Mouse (Mus musculus) midbrain, embryonic 15.5 days (tissue): Measurements from ENCODE around the gene Fgf4. TPM values are rescaled to one million over a fixed set of nuclear protein-coding genes. Genes with fewer than 3 reads are reported as not detected.

Experiments
- ATAC-seq: fragments of 200-750 bp; cut with Nextera tagmentation; replicated peaks from 2 replicates; pipeline ENCODE4 v1.8.0; 2017; ENCODE audit warnings: moderate TSS enrichment
- H3K27ac ChIP-seq: fragments of 300-500 bp; sonication (generic); 2 replicates; pipeline ENCODE4 v1.5.1; 2015; ENCODE audit warnings: mild to moderate bottlenecking, inconsistent platforms
- H3K27me3 ChIP-seq: fragments of 300-500 bp; sonication (generic); replicated peaks from 2 replicates; pipeline ENCODE4 v1.6.1; 2015; ENCODE audit warnings: inconsistent platforms
- H3K36me3 ChIP-seq: fragments of 300-500 bp; sonication (generic); replicated peaks from 2 replicates; pipeline ENCODE4 v1.6.1; 2015; ENCODE audit warnings: inconsistent platforms
- H3K4me1 ChIP-seq: fragments of 300-500 bp; sonication (generic); 2 replicates; pipeline ENCODE4 v1.6.1; 2015; ENCODE audit warnings: inconsistent platforms
- H3K4me2 ChIP-seq: fragments of 300-500 bp; sonication (generic); 2 replicates; pipeline ENCODE4 v1.6.1; 2015; ENCODE audit warnings: inconsistent platforms, mild to moderate bottlenecking, moderate library complexity
- H3K4me3 ChIP-seq: fragments of 300-500 bp; sonication (generic); 2 replicates; pipeline ENCODE4 v1.5.1; 2015; ENCODE audit warnings: mild to moderate bottlenecking, inconsistent platforms
- H3K9ac ChIP-seq: fragments of 300-500 bp; sonication (generic); 2 replicates; pipeline ENCODE4 v1.6.1; 2015; ENCODE audit warnings: mild to moderate bottlenecking, inconsistent platforms
- H3K9me3 ChIP-seq: fragments of 300-500 bp; sonication (generic); 2 replicates; pipeline ENCODE4 v1.6.1; 2016; ENCODE audit warnings: inconsistent platforms
- WGBS: fragments of 180-500 bp; shearing (Covaris S2); methylation state at CpG from one replicate; pipeline ENCODE4 v1.1.7; 2015; ENCODE audit warnings: mixed read lengths; 5-methylcytosine and 5-hydroxymethylcytosine counted together
- polyA plus RNA-seq: library from polyadenylated mRNA; unstranded; fragments of >200 nt; fragmentation: Nextera tagmentation; extraction: Ambion mirVana; gene quantifications from 2 replicates; pipeline ENCODE4 v1.2.1, GENCODE M21; 2015

The Fgf4 gene
- polyA plus RNA-seq, 1 experiment from 2014 or later: not detected

DNA sequence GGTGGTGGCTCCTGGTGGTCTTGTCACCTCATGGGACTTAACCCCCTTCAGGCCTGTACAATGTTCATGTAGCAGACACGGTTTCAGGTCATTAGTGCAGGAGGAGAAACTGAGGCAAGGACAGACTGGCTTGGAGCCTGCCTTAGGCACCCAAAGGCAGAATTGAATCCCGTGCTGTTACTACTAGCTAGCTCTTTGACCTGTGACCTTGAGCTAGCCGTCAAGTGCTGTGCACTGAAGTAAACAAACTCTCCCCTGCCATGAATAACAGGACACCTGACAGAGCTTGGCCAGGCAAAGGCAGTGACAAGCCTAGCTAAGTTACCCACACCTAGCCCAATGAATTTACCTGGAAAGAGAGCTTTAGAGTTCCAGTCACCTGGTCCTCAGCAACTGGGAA, 7.8 kb downstream of the Fgf4 start:
- Histone ChIP-seq H3K9ac (no peak overlapping the region), H3K36me3 (no peaks in the 10 kb centered on the region), H3K4me2 (no peak overlapping the region), H3K4me1 (no peaks in the 10 kb centered on the region), H3K27me3 (peaks cover 10% of the 10 kb centered on the region), H3K27ac (no peak overlapping the region), H3K9me3 (no peaks in the 10 kb centered on the region), H3K4me3 (no peak overlapping the region)
- no peak for ATAC-seq
- 55% methylated on average over 3 of the region's 3 CpGs for WGBS

- 86% methylated on average over 7 of the region's 7 CpGs for WGBS
- H3K9me3 ChIP-seq: no peaks in the 10 kb centered on the region
- no peak overlapping the region for H3K27ac ChIP-seq
- H3K9ac ChIP-seq: no peak overlapping the region
- no peaks in the 10 kb centered on the region for H3K36me3 ChIP-seq
- peaks cover 13% of the 10 kb centered on the region; the same call in 1 of the 2 replicates for H3K4me1 ChIP-seq
- ATAC-seq: no peak
- no peak overlapping the region for H3K4me2 ChIP-seq
- peaks cover 32% of the 10 kb centered on the region for H3K27me3 ChIP-seq
- H3K4me3 ChIP-seq: no peak overlapping the region
Observed at GRCm38 (mm10) chr7:144857158-144857557, 10.0 kb downstream of the Fgf4 start.

DNA sequence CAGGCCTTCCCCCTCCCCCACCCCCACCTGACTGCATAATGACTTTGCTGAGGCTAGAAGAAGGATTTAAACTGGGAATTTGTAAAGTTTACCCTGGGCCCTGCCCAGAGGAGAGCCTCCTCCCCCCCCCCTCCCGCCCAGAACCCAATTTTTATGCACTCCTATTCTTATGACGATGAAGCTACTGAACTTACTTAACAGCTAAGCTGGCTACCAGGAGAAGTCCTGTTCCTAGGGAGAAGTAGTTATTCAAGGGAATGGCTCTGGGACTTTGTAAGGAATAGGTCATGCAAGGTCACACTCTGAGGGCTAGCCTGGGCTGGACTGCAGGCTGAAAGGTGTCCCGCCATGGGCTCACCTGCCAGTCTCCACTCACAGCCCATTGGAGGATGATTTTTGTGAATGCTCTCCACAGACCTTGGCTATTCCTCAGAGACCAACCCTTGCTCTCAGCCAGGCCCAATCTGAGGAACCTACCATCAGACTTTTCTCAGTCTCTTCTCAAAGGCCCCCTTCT, 10.7 kb downstream of the Fgf4 start:
- WGBS: 57% methylated on average over 3 of the region's 3 CpGs
- Histone ChIP-seq H3K27me3 (peaks cover 38% of the 10 kb centered on the region), H3K4me3 (no peak overlapping the region), H3K9ac (no peak overlapping the region), H3K27ac (no peak overlapping the region), H3K4me2 (no peak overlapping the region), H3K4me1 (peaks cover 14% of the 10 kb centered on the region; the same call in 1 of the 2 replicates), H3K36me3 (no peaks in the 10 kb centered on the region), H3K9me3 (no peaks in the 10 kb centered on the region)
- no peak for ATAC-seq

DNA sequence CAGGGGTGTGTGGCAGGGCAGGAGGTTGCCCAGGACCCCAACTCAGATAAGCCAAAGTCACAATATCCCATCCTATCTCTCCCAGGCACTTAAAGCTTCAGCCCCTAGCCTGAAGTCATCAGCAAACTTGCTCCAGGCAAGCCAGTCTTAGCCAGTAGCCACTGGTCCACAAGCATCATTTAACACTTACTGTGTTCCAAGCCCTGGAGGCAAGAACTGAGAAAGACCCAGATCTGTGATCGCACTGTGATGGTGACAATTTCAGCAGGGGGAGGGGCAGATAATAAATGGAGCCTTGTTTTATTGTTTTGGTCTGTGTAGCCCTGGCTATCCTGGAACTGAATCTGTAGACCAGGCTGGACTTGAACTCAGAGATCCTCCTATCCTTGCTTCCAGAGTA, 11.5 kb downstream of the Fgf4 start:
- Histone ChIP-seq H3K4me2 (no peak overlapping the region), H3K9me3 (no peaks in the 10 kb centered on the region), H3K4me3 (no peak overlapping the region), H3K9ac (no peak overlapping the region), H3K4me1 (peaks cover 14% of the 10 kb centered on the region; the same call in 1 of the 2 replicates), H3K36me3 (no peaks in the 10 kb centered on the region), H3K27ac (no peak overlapping the region), H3K27me3 (peaks cover 45% of the 10 kb centered on the region)
- no peak for ATAC-seq
- 88% methylated on average over 1 of the region's 1 CpGs for WGBS

DNA sequence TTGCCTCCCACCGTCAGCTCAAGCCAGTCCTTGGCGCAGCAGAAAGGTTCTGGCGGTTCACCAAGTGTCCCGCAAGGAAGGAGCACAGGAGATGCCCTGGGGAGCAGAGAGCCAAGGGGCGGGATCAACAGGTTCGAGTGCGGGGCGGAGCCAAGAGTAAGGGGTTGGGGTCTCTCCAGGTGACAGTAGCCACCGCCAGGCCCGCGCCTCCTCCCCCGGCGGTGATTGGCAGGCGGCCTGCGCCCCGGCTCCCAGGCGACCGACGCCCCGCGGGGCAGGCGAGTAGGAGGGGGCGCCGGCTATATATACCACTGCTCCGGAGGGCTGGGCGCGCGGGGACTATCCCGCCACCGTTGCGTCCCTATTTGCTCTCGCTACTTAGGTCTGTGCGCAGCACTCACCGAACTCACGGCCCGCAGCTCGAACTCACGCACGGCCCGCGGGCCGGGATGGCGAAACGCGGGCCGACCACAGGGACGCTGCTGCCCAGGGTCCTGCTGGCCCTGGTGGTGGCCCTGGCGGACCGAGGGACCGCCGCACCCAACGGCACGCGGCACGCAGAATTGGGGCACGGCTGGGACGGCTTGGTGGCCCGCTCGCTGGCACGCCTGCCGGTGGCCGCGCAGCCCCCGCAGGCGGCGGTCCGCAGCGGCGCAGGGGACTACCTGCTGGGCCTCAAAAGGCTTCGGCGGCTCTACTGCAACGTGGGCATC, 14.0 kb downstream of the Fgf4 start:
- peak overlapping the region; percentile 13 for H3K4me3 ChIP-seq
- under 1% methylated on average over 67 of the region's 72 CpGs for WGBS
- peaks cover 68% of the 10 kb centered on the region for H3K27me3 ChIP-seq
- H3K4me1 ChIP-seq: peaks cover 14% of the 10 kb centered on the region; the same call in 1 of the 2 replicates
- peak overlapping the region; percentile 24 for H3K4me2 ChIP-seq
- no peak overlapping the region for H3K9ac ChIP-seq
- no peaks in the 10 kb centered on the region for H3K36me3 ChIP-seq
- no peak for ATAC-seq
- no peaks in the 10 kb centered on the region for H3K9me3 ChIP-seq
- no peak overlapping the region for H3K27ac ChIP-seq

- peaks cover 70% of the 10 kb centered on the region for H3K27me3 ChIP-seq
- no peak overlapping the region for H3K9ac ChIP-seq
- H3K4me2 ChIP-seq: peak overlapping the region; percentile 24
- H3K27ac ChIP-seq: no peak overlapping the region
- under 1% methylated on average over 28 of the region's 28 CpGs for WGBS
- no peaks in the 10 kb centered on the region for H3K36me3 ChIP-seq
- no peak for ATAC-seq
- no peaks in the 10 kb centered on the region for H3K9me3 ChIP-seq
- peaks cover 14% of the 10 kb centered on the region; the same call in 1 of the 2 replicates for H3K4me1 ChIP-seq
- H3K4me3 ChIP-seq: peak overlapping the region; percentile 13
Observed at GRCm38 (mm10) chr7:144861769-144862070, 14.6 kb downstream of the Fgf4 start.

DNA sequence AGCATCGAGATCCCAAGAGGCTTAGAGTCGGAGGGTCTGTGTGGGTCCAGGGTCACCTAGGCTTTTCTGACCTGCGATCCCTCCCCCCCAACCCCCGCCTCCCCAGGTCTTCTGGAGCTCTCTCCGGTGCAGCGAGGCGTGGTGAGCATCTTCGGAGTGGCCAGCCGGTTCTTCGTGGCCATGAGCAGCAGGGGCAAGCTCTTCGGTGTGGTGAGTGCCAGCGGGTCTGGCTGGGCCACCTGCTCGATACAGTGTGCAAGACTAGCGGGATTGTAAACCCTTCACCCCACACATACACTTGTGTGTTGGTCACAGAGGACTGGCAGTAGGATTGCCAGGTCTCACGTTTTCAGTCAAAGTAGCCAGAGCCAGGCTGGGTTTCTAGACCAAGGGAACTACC, 15.0 kb downstream of the Fgf4 start:
- Histone ChIP-seq H3K4me3 (0 out of 2 replicates have a peak overlapping the region, but pooled peaks have one; percentile 13), H3K27ac (no peak overlapping the region), H3K36me3 (no peaks in the 10 kb centered on the region), H3K27me3 (peaks cover 70% of the 10 kb centered on the region), H3K9me3 (no peaks in the 10 kb centered on the region), H3K4me1 (peaks cover 14% of the 10 kb centered on the region; the same call in 1 of the 2 replicates), H3K9ac (no peak overlapping the region), H3K4me2 (peak overlapping the region; percentile 24)
- ATAC-seq: no peak
- WGBS: 0% methylated on average over 15 of the region's 15 CpGs

DNA sequence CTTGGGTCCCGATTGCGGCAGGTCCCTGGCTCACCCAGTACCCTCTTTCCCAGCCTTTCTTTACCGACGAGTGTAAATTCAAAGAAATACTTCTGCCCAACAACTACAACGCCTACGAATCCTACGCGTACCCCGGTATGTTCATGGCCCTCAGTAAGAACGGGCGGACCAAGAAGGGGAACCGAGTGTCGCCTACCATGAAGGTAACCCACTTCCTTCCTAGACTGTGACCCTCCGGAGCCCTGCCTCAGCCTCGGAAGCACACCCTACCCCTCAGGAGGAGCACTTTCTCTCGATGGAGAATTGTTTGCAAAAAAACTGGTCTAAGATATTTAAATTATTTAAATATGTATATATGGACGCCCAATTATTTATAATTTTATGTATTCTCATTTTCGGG, 15.5 kb downstream of the Fgf4 start:
- H3K4me1 ChIP-seq: peaks cover 14% of the 10 kb centered on the region; the same call in 1 of the 2 replicates
- no peak overlapping the region for H3K9ac ChIP-seq
- ATAC-seq: no peak
- H3K4me2 ChIP-seq: no peak overlapping the region
- H3K36me3 ChIP-seq: no peaks in the 10 kb centered on the region
- H3K27ac ChIP-seq: no peak overlapping the region
- no peaks in the 10 kb centered on the region for H3K9me3 ChIP-seq
- WGBS: 2% methylated on average over 18 of the region's 18 CpGs
- peaks cover 70% of the 10 kb centered on the region for H3K27me3 ChIP-seq
- no peak overlapping the region for H3K4me3 ChIP-seq

DNA sequence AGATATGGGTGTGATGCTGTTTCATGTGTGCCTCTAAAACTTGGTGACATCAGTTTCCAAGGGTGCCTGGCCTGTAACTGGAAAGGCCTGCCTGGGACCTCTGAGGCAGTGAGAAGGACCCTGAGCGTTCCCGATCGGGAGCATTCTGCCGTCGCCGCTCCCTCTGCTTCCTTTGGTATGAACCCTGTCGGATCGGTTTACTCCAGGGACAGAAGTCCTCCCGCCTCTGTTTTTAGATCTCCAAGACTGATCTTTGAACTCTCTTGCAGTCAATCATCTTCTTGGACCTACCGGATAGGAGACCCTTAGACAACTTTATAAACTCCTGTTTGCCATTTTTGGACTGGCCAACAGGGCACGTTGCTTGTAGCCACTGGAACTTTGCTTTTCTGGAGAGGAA, 16.0 kb downstream of the Fgf4 start:
- Histone ChIP-seq H3K9me3 (no peaks in the 10 kb centered on the region), H3K4me1 (peaks cover 14% of the 10 kb centered on the region; the same call in 1 of the 2 replicates), H3K4me3 (no peak overlapping the region), H3K9ac (no peak overlapping the region), H3K27me3 (peaks cover 70% of the 10 kb centered on the region), H3K36me3 (no peaks in the 10 kb centered on the region), H3K4me2 (no peak overlapping the region), H3K27ac (no peak overlapping the region)
- 3% methylated on average over 11 of the region's 11 CpGs for WGBS
- ATAC-seq: no peak

DNA sequence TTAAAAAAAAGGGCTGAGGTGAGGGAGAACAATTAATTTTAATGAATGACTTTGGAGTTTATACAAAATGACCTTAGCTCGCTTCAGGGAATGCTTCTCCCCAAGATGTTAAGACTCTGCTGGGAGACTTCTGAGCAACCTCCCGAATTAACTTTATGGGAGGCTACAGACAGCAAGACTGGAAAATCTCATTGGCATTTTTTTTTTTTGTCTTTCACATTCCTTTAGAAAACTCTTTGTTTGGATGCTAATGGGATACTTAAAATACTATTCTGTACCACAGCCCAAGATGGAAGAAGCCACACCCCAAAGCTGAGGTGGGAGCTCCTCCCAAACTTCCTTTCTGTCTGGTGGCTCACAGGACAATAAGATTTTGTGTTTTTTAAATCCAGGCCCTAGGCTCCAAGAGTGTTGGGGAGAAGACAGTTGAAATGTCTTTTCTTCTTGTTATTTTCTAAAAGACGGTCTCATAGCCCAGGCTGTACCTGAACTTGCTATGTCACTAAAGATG, 17.0 kb downstream of the Fgf4 start:
- WGBS: 43% methylated on average over 3 of the region's 3 CpGs
- H3K27me3 ChIP-seq: peaks cover 67% of the 10 kb centered on the region

GRCm38 (mm10) chr7:144867161-144867560, 20.0 kb downstream of the Fgf4 start:
- WGBS: 64% methylated on average over 4 of the region's 4 CpGs
- no peak for ATAC-seq
- peaks cover 38% of the 10 kb centered on the region for H3K27me3 ChIP-seq

More for the DNA sequence above, 17.0 kb downstream of the Fgf4 start:
- H3K4me2 ChIP-seq: no peak overlapping the region
- no peak overlapping the region for H3K9ac ChIP-seq
- no peak overlapping the region for H3K27ac ChIP-seq
- no peak overlapping the region for H3K4me3 ChIP-seq
- ATAC-seq: no peak
- no peaks in the 10 kb centered on the region for H3K36me3 ChIP-seq
- no peaks in the 10 kb centered on the region for H3K9me3 ChIP-seq
- peaks cover 14% of the 10 kb centered on the region; the same call in 1 of the 2 replicates for H3K4me1 ChIP-seq

GRCm38 (mm10) chr7:144867602-144868001, 20.4 kb downstream of the Fgf4 start:
- Histone ChIP-seq H3K9ac (no peak overlapping the region), H3K27ac (no peak overlapping the region), H3K4me1 (no peaks in the 10 kb centered on the region), H3K27me3 (peaks cover 34% of the 10 kb centered on the region), H3K36me3 (no peaks in the 10 kb centered on the region), H3K9me3 (no peaks in the 10 kb centered on the region), H3K4me3 (no peak overlapping the region), H3K4me2 (no peak overlapping the region)
- no peak for ATAC-seq
- 83% methylated on average over 8 of the region's 8 CpGs for WGBS

More at GRCm38 (mm10) chr7:144867161-144867560, 20.0 kb downstream of the Fgf4 start:
- Histone ChIP-seq H3K4me1 (peaks cover 1% of the 10 kb centered on the region; the same call in 1 of the 2 replicates), H3K4me3 (no peak overlapping the region), H3K9ac (no peak overlapping the region), H3K27ac (no peak overlapping the region), H3K36me3 (no peaks in the 10 kb centered on the region), H3K4me2 (no peak overlapping the region), H3K9me3 (no peaks in the 10 kb centered on the region)

DNA sequence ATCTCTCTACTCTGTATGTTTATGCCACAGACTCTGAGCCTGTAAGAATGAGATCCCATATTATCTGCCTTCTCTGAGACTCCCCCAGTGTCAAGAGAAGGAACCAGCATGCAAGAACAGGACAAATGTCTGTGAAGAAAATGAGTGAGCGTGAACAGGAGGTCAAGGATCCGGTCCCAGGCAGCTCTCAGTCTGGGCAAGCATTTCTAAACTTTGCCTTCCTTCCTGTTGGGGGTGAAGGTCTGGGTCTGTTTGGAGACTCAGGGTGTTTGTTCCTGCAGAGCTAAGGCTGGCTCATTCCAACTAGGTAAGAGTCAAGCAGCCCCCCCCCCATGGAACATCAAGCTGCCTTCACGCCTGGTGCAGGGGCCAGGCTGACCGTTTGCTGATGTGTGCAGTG, 25.3 kb downstream of the Fgf4 start:
- Histone ChIP-seq H3K4me2 (no peak overlapping the region), H3K27me3 (no peaks in the 10 kb centered on the region), H3K4me3 (no peak overlapping the region), H3K9me3 (no peaks in the 10 kb centered on the region), H3K36me3 (no peaks in the 10 kb centered on the region), H3K27ac (no peak overlapping the region), H3K9ac (no peak overlapping the region), H3K4me1 (no peaks in the 10 kb centered on the region; the same call in 1 of the 2 replicates)
- no peak for ATAC-seq
- WGBS: 73% methylated on average over 4 of the region's 4 CpGs
